Mouse (Mus musculus): ENCODE measurements around the gene Cd82.

Cd82 gene

GRCm38 (mm10) chr2:93469118-93469517, 6.2 kb upstream of the Cd82 start:
- no peak for DNase-seq (ENCODE audit: extremely low read depth, low read depth)

- no peak for DNase-seq (ENCODE audit: extremely low read depth, low read depth)
Observed at GRCm38 (mm10) chr2:93466314-93466713, 3.4 kb upstream of the Cd82 start.

- DNase-seq (ENCODE audit: extremely low read depth, low read depth): peak; percentile 94
Observed at GRCm38 (mm10) chr2:93461869-93462714, 848 bp downstream of the Cd82 start.

- no peak for DNase-seq (ENCODE audit: extremely low read depth, low read depth)
Observed at GRCm38 (mm10) chr2:93460786-93461469, 2.0 kb downstream of the Cd82 start.

GRCm38 (mm10) chr2:93459208-93459920, 3.6 kb downstream of the Cd82 start:
- DNase-seq (ENCODE audit: extremely low read depth, low read depth): no peak

GRCm38 (mm10) chr2:93458332-93459207, 4.4 kb downstream of the Cd82 start:
- no peak for DNase-seq (ENCODE audit: extremely low read depth, low read depth)

- DNase-seq (ENCODE audit: extremely low read depth, low read depth): no peak
Observed at GRCm38 (mm10) chr2:93457426-93458130, 5.4 kb downstream of the Cd82 start.

GRCm38 (mm10) chr2:93456140-93456539, 6.8 kb downstream of the Cd82 start:
- DNase-seq (ENCODE audit: extremely low read depth, low read depth): no peak

GRCm38 (mm10) chr2:93454817-93455591, 7.9 kb downstream of the Cd82 start:
- DNase-seq (ENCODE audit: extremely low read depth, low read depth): no peak

- DNase-seq (ENCODE audit: extremely low read depth, low read depth): no peak
Observed at GRCm38 (mm10) chr2:93454334-93454733, 8.6 kb downstream of the Cd82 start.

- DNase-seq (ENCODE audit: extremely low read depth, low read depth): no peak
Observed at GRCm38 (mm10) chr2:93453046-93453445, 9.9 kb downstream of the Cd82 start.

GRCm38 (mm10) chr2:93452506-93452905, 10.4 kb downstream of the Cd82 start:
- DNase-seq (ENCODE audit: extremely low read depth, low read depth): no peak

GRCm38 (mm10) chr2:93452057-93452456, 10.9 kb downstream of the Cd82 start:
- no peak for DNase-seq (ENCODE audit: extremely low read depth, low read depth)

GRCm38 (mm10) chr2:93451219-93451938, 11.6 kb downstream of the Cd82 start:
- no peak for DNase-seq (ENCODE audit: extremely low read depth, low read depth)

GRCm38 (mm10) chr2:93450695-93451094, 12.2 kb downstream of the Cd82 start:
- no peak for DNase-seq (ENCODE audit: extremely low read depth, low read depth)

- no peak for DNase-seq (ENCODE audit: extremely low read depth, low read depth)
Observed at GRCm38 (mm10) chr2:93449657-93450056, 13.3 kb downstream of the Cd82 start.

- DNase-seq (ENCODE audit: extremely low read depth, low read depth): no peak
Observed at GRCm38 (mm10) chr2:93448774-93449173, 14.2 kb downstream of the Cd82 start.

GRCm38 (mm10) chr2:93447500-93448249, 15.3 kb downstream of the Cd82 start:
- peak; percentile 53 for DNase-seq (ENCODE audit: extremely low read depth, low read depth)
